Mouse (Mus musculus): ENCODE measurements at regions not wholly inside any gene's neighbourhood (a gene's known extent, or its start where the extent isn't known, plus 50 kb on each side); places are given as distances from the start of the nearest gene placed in this dataset.

- TF ChIP-seq GATA1 (IDR thresholded peaks at IDR 0.05; ENCODE audit: low read length) (no peak), TAL1 (IDR thresholded peaks at IDR 0.05; ENCODE audit: low read length) (no peak)
- no peak overlapping the region for H3K4me3 ChIP-seq (replicated peaks)
- no peaks in the 10 kb centered on the region for H3K36me3 ChIP-seq (ENCODE audit: control insufficient read depth)
- H3K4me1 ChIP-seq (ENCODE audit: control insufficient read depth), result peaks cover 6% of the 10 kb centered on the region
- no peaks in the 10 kb centered on the region for H3K9me3 ChIP-seq (ENCODE audit: control insufficient read depth, low read length)
- H3K27me3 ChIP-seq (ENCODE audit: control insufficient read depth), result no peaks in the 10 kb centered on the region
These were observed 269.7 kb upstream of the Cdyl start for GRCm38 (mm10) chr13:35389781-35390525.

DNA sequence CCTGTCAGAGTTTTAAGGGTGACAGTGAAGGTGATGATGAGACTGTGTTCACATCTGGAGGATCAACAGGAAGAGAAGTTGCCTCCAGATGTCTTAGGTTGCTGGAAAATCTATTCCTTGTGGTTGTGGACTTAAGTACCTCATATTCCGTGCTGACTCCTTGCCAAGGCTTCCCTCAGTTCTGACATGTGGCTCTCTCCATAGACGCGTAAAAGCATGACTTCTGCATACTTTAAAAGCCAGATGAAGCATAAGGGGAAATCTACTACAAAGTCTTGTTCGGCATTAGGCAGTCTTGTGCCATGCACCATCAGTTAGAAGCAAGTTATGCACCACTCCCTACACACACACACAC lies 269.1 kb upstream of the Cdyl start:
- TF ChIP-seq TAL1 (IDR thresholded peaks at IDR 0.05; ENCODE audit: low read length) (no peak), GATA1 (IDR thresholded peaks at IDR 0.05; ENCODE audit: low read length) (no peak)
- no peaks in the 10 kb centered on the region for H3K36me3 ChIP-seq (ENCODE audit: control insufficient read depth)
- no peaks in the 10 kb centered on the region for H3K27me3 ChIP-seq (ENCODE audit: control insufficient read depth)
- H3K4me1 ChIP-seq (ENCODE audit: control insufficient read depth), result peaks cover 6% of the 10 kb centered on the region
- no peaks in the 10 kb centered on the region for H3K9me3 ChIP-seq (ENCODE audit: control insufficient read depth, low read length)
- H3K4me3 ChIP-seq (replicated peaks), result no peak overlapping the region

DNA sequence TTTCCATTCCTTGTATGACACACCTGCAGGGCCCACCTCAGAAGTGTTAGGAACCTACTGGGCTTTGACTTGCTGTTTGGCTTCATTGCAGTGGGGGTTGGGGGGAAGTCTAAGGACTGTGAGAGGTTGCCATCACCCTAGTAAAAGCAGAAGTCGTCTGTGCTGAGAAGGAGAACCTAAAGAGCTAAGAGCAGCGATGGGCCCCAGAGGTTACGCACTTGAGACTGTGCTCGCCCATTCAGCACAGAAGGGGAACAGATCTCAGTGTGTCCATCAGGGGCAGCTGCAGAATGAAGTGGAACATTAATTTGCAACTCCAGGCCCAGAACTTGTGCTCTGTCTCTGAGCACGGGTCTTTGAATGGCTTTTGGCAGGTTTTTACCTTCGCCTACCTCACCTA lies 267.5 kb upstream of the Cdyl start:
- H3K4me1 ChIP-seq (ENCODE audit: control insufficient read depth), result peaks cover 6% of the 10 kb centered on the region
- H3K4me3 ChIP-seq (replicated peaks), result no peak overlapping the region
- TF ChIP-seq GATA1 (IDR thresholded peaks at IDR 0.05; ENCODE audit: low read length), result no peak
- TF ChIP-seq TAL1 (IDR thresholded peaks at IDR 0.05; ENCODE audit: low read length), result no peak
- no peaks in the 10 kb centered on the region for H3K9me3 ChIP-seq (ENCODE audit: control insufficient read depth, low read length)
- H3K27me3 ChIP-seq (ENCODE audit: control insufficient read depth), result no peaks in the 10 kb centered on the region
- H3K36me3 ChIP-seq (ENCODE audit: control insufficient read depth), result no peaks in the 10 kb centered on the region

- H3K4me3 ChIP-seq (replicated peaks), result no peak overlapping the region
- peaks cover 6% of the 10 kb centered on the region for H3K4me1 ChIP-seq (ENCODE audit: control insufficient read depth)
- H3K9me3 ChIP-seq (ENCODE audit: control insufficient read depth, low read length), result no peaks in the 10 kb centered on the region
- H3K36me3 ChIP-seq (ENCODE audit: control insufficient read depth), result no peaks in the 10 kb centered on the region
- no peaks in the 10 kb centered on the region for H3K27me3 ChIP-seq (ENCODE audit: control insufficient read depth)
- TF ChIP-seq TAL1 (IDR thresholded peaks at IDR 0.05; ENCODE audit: low read length), result no peak
- TF ChIP-seq GATA1 (IDR thresholded peaks at IDR 0.05; ENCODE audit: low read length), result no peak
These were observed 264.4 kb upstream of the Cdyl start for GRCm38 (mm10) chr13:35395192-35395591.

DNA sequence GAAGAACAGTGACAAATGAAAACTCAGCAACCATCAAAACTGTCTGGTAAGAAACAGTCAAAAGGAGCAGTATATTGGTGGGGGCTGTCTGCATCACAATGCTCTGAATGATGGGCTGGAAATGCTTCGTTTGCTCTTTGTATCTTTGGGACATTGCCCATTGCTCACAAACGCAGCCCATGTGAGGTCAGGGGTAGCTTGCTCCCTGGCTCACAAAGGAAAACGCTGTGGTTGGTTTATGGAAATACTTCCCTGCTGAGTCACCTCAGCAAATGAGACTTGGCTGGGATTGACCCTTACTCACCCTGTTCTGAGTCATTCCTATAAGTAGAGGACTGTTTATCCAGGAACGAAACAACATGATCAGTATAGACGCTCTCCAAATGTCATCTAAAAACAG lies 264.0 kb upstream of the Cdyl start:
- peaks cover 6% of the 10 kb centered on the region for H3K4me1 ChIP-seq (ENCODE audit: control insufficient read depth)
- no peaks in the 10 kb centered on the region for H3K36me3 ChIP-seq (ENCODE audit: control insufficient read depth)
- H3K4me3 ChIP-seq (replicated peaks), result no peak overlapping the region
- no peaks in the 10 kb centered on the region for H3K9me3 ChIP-seq (ENCODE audit: control insufficient read depth, low read length)
- no peak for TF ChIP-seq TAL1 (IDR thresholded peaks at IDR 0.05; ENCODE audit: low read length)
- TF ChIP-seq GATA1 (IDR thresholded peaks at IDR 0.05; ENCODE audit: low read length), result no peak
- H3K27me3 ChIP-seq (ENCODE audit: control insufficient read depth), result no peaks in the 10 kb centered on the region

DNA sequence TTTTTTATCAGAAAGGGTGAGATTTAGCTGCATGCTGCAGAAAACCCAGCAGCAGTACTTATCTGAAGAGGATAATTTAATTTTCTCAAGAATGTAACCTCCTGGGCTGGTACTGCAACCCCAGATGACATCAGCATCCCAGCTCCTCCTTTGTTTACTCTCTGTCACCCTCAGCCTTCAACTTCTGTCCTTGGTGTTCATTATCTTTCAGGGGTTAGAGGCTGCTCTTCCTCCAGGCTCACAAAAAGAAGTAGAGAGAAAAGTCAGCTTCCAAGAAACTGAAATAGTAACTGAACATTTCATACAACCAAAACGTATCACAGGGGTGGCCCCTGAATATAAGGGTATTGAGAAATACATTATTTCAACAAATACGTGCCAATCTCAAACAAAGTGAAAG lies 262.5 kb upstream of the Cdyl start:
- TF ChIP-seq GATA1 (IDR thresholded peaks at IDR 0.05; ENCODE audit: low read length) (no peak), TAL1 (IDR thresholded peaks at IDR 0.05; ENCODE audit: low read length) (no peak)
- Histone ChIP-seq H3K27me3 (ENCODE audit: control insufficient read depth) (no peaks in the 10 kb centered on the region), H3K4me1 (ENCODE audit: control insufficient read depth) (peaks cover under 1% of the 10 kb centered on the region; the same call in 1 of the 2 replicates), H3K4me3 (replicated peaks) (no peak overlapping the region), H3K9me3 (ENCODE audit: control insufficient read depth, low read length) (no peaks in the 10 kb centered on the region), H3K36me3 (ENCODE audit: control insufficient read depth) (no peaks in the 10 kb centered on the region)

DNA sequence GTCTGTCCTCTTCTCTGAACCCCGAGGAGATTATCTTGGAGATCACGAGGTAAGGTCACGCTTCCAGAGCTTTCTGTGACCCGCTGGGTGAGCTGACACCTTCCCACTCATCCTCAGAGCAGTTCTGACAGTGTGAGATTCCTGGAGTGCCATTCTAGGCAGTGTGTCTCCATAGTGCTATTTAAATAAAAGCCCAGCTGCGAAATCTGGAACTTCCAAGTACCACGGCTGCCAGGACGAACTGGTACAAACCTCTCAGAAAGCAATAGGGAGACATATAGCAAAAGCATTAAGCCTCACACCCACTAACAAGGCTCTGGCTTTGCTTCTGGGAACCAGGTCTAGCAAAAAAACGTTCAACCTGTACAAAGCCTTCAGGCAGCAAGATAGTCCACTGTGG lies 261.4 kb upstream of the Cdyl start:
- Histone ChIP-seq H3K4me3 (replicated peaks) (no peak overlapping the region), H3K36me3 (ENCODE audit: control insufficient read depth) (no peaks in the 10 kb centered on the region), H3K9me3 (ENCODE audit: control insufficient read depth, low read length) (no peaks in the 10 kb centered on the region), H3K27me3 (ENCODE audit: control insufficient read depth) (no peaks in the 10 kb centered on the region), H3K4me1 (ENCODE audit: control insufficient read depth) (no peaks in the 10 kb centered on the region)
- no peak for TF ChIP-seq GATA1 (IDR thresholded peaks at IDR 0.05; ENCODE audit: low read length)
- no peak for TF ChIP-seq TAL1 (IDR thresholded peaks at IDR 0.05; ENCODE audit: low read length)

GRCm38 (mm10) chr13:35402856-35403255 lies 256.8 kb upstream of the Cdyl start:
- Histone ChIP-seq H3K4me1 (ENCODE audit: control insufficient read depth) (no peaks in the 10 kb centered on the region), H3K9me3 (ENCODE audit: control insufficient read depth, low read length) (no peaks in the 10 kb centered on the region), H3K27me3 (ENCODE audit: control insufficient read depth) (no peaks in the 10 kb centered on the region), H3K36me3 (ENCODE audit: control insufficient read depth) (no peaks in the 10 kb centered on the region), H3K4me3 (replicated peaks) (no peak overlapping the region)
- TF ChIP-seq TAL1 (IDR thresholded peaks at IDR 0.05; ENCODE audit: low read length), result no peak
- no peak for TF ChIP-seq GATA1 (IDR thresholded peaks at IDR 0.05; ENCODE audit: low read length)

- no peaks in the 10 kb centered on the region for H3K9me3 ChIP-seq (ENCODE audit: control insufficient read depth, low read length)
- no peaks in the 10 kb centered on the region for H3K27me3 ChIP-seq (ENCODE audit: control insufficient read depth)
- H3K4me1 ChIP-seq (ENCODE audit: control insufficient read depth), result no peaks in the 10 kb centered on the region
- H3K4me3 ChIP-seq (replicated peaks), result no peak overlapping the region
- H3K36me3 ChIP-seq (ENCODE audit: control insufficient read depth), result no peaks in the 10 kb centered on the region
- TF ChIP-seq GATA1 (IDR thresholded peaks at IDR 0.05; ENCODE audit: low read length), result no peak
- no peak for TF ChIP-seq TAL1 (IDR thresholded peaks at IDR 0.05; ENCODE audit: low read length)
These were observed 255.2 kb upstream of the Cdyl start for GRCm38 (mm10) chr13:35404428-35404827.

- H3K36me3 ChIP-seq (ENCODE audit: control insufficient read depth), result no peaks in the 10 kb centered on the region
- H3K4me1 ChIP-seq (ENCODE audit: control insufficient read depth), result no peaks in the 10 kb centered on the region
- TF ChIP-seq GATA1 (IDR thresholded peaks at IDR 0.05; ENCODE audit: low read length) (no peak), TAL1 (IDR thresholded peaks at IDR 0.05; ENCODE audit: low read length) (no peak)
- no peaks in the 10 kb centered on the region for H3K27me3 ChIP-seq (ENCODE audit: control insufficient read depth)
- no peaks in the 10 kb centered on the region for H3K9me3 ChIP-seq (ENCODE audit: control insufficient read depth, low read length)
- no peak overlapping the region for H3K4me3 ChIP-seq (replicated peaks)
These were observed 254.2 kb upstream of the Cdyl start for GRCm38 (mm10) chr13:35405384-35405783.

Data from erythroblast, embryonic 14.5 days (primary cell).